Mouse (Mus musculus): ENCODE results near the gene Mga. TPM values are rescaled to one million over a fixed set of nuclear protein-coding genes. Genes with fewer than 3 reads are reported as not detected.

Gene Mga
- polyA plus RNA-seq, 1 experiment: 3.3 TPM

GRCm38 (mm10) chr2:119972537-119972879 is 75.5 kb downstream of the Mga start, which contains the start of gene Mapkbp1:
Gene Mapkbp1 (plus strand): TSS chr2:119972699.
- peak within 1 kb of the TSS; percentile 51 for H3K4me3 ChIP-seq (ENCODE audit: insufficient read depth, poor library complexity, severe bottlenecking)
- no peaks in the 10 kb centered on the region for H3K36me3 ChIP-seq (ENCODE audit: control insufficient read depth, insufficient read depth)
- peaks cover 17% of the 10 kb centered on the region for H3K79me2 ChIP-seq (ENCODE audit: control insufficient read depth, insufficient read depth)
- no peaks in the 10 kb centered on the region for H3K79me3 ChIP-seq (ENCODE audit: low read depth)
- TF ChIP-seq MAX (IDR thresholded peaks at IDR 0.05) (no peak), MYOG (IDR thresholded peaks at IDR 0.05; ENCODE audit: control insufficient read depth, extremely low read depth, insufficient read length) (no peak), CEBPB (IDR thresholded peaks at IDR 0.05; ENCODE audit: low read depth) (no peak), MYOD1 (IDR thresholded peaks at IDR 0.05; ENCODE audit: control insufficient read depth, insufficient read length, low read depth) (no peak), CTCF (IDR thresholded peaks at IDR 0.05; ENCODE audit: control insufficient read depth, insufficient read depth, insufficient read length) (no peak), FOSL1 (IDR thresholded peaks at IDR 0.05; ENCODE audit: insufficient read depth, low read length, poor library complexity, severe bottlenecking) (no peak), USF1 (IDR thresholded peaks at IDR 0.05; ENCODE audit: low read depth) (no peak)
- H3ac ChIP-seq (ENCODE audit: control insufficient read depth, insufficient read length, low read depth): peak within 1 kb of the TSS; percentile 90
- no peaks in the 10 kb centered on the region for H3K27me3 ChIP-seq (ENCODE audit: control insufficient read depth, insufficient read depth, insufficient read length)

GRCm38 (mm10) chr2:119980343-119980986 is 83.4 kb downstream of the Mga start:
- TF ChIP-seq USF1 (IDR thresholded peaks at IDR 0.05; ENCODE audit: low read depth): no peak
- no peak for TF ChIP-seq MYOG (IDR thresholded peaks at IDR 0.05; ENCODE audit: control insufficient read depth, extremely low read depth, insufficient read length)
- TF ChIP-seq MAX (IDR thresholded peaks at IDR 0.05): no peak
- no peak for TF ChIP-seq MYOD1 (IDR thresholded peaks at IDR 0.05; ENCODE audit: control insufficient read depth, insufficient read length, low read depth)
- TF ChIP-seq CTCF (IDR thresholded peaks at IDR 0.05; ENCODE audit: control insufficient read depth, insufficient read depth, insufficient read length): no peak
- TF ChIP-seq FOSL1 (IDR thresholded peaks at IDR 0.05; ENCODE audit: insufficient read depth, low read length, poor library complexity, severe bottlenecking): no peak
- TF ChIP-seq CEBPB (IDR thresholded peaks at IDR 0.05; ENCODE audit: low read depth): no peak
- Histone ChIP-seq H3K4me3 (ENCODE audit: insufficient read depth, poor library complexity, severe bottlenecking) (no peak overlapping the region), H3K27me3 (ENCODE audit: control insufficient read depth, insufficient read depth, insufficient read length) (no peaks in the 10 kb centered on the region), H3ac (ENCODE audit: control insufficient read depth, insufficient read length, low read depth) (no peak overlapping the region), H3K79me3 (ENCODE audit: low read depth) (no peaks in the 10 kb centered on the region), H3K79me2 (ENCODE audit: control insufficient read depth, insufficient read depth) (no peaks in the 10 kb centered on the region), H3K36me3 (ENCODE audit: control insufficient read depth, insufficient read depth) (no peaks in the 10 kb centered on the region)

DNA sequence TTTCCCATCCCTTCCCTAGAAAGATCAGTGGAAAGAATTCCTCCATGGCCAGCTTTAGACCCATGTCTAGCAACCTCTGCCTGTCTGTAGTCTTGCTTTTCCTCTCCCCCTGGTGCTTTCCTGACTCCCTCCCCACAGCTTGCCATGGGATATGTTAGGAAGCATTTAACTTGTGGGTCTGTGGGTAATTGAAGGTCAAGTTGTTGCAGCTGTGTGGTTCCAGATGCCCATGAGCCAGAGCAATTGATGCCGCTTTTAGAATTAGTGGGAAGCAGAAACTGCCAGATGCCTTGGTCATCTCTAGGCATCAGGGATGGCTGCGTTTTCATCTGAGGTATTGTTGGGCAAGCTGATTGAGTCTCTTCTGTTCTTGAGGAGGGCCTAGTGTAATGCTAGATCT is 84.6 kb downstream of the Mga start:
- no peak for TF ChIP-seq CTCF (IDR thresholded peaks at IDR 0.05; ENCODE audit: control insufficient read depth, insufficient read depth, insufficient read length)
- no peak for TF ChIP-seq USF1 (IDR thresholded peaks at IDR 0.05; ENCODE audit: low read depth)
- TF ChIP-seq MYOG (IDR thresholded peaks at IDR 0.05; ENCODE audit: control insufficient read depth, extremely low read depth, insufficient read length): no peak
- no peak for TF ChIP-seq FOSL1 (IDR thresholded peaks at IDR 0.05; ENCODE audit: insufficient read depth, low read length, poor library complexity, severe bottlenecking)
- no peak for TF ChIP-seq CEBPB (IDR thresholded peaks at IDR 0.05; ENCODE audit: low read depth)
- TF ChIP-seq MYOD1 (IDR thresholded peaks at IDR 0.05; ENCODE audit: control insufficient read depth, insufficient read length, low read depth): no peak
- TF ChIP-seq MAX (IDR thresholded peaks at IDR 0.05): no peak
- H3ac ChIP-seq (ENCODE audit: control insufficient read depth, insufficient read length, low read depth): no peak overlapping the region
- no peaks in the 10 kb centered on the region for H3K27me3 ChIP-seq (ENCODE audit: control insufficient read depth, insufficient read depth, insufficient read length)
- no peaks in the 10 kb centered on the region for H3K79me2 ChIP-seq (ENCODE audit: control insufficient read depth, insufficient read depth)
- no peaks in the 10 kb centered on the region for H3K79me3 ChIP-seq (ENCODE audit: low read depth)
- no peak overlapping the region for H3K4me3 ChIP-seq (ENCODE audit: insufficient read depth, poor library complexity, severe bottlenecking)
- no peaks in the 10 kb centered on the region for H3K36me3 ChIP-seq (ENCODE audit: control insufficient read depth, insufficient read depth)

DNA sequence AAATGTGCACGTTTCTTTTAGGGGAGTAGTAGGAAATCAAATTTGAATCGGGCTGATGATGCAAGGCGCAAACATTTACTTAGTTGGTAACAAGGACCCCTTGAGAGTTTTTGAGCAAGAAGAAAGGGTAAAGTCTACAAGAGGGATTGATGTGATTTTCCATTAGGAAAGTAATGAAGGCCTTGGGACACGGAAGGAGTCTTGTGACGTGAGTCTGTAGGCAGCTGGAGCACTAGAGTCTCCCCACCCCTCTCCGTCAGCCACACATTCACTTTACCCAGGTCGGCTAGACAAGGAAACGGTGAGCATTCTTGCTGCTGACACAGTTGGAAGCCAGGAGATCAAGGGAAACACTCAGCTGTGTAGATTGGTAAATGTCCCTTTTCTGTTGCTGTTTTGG is 88.8 kb downstream of the Mga start:
- H3K79me2 ChIP-seq (ENCODE audit: control insufficient read depth, insufficient read depth): no peaks in the 10 kb centered on the region
- no peak overlapping the region for H3K4me3 ChIP-seq (ENCODE audit: insufficient read depth, poor library complexity, severe bottlenecking)
- H3K79me3 ChIP-seq (ENCODE audit: low read depth): no peaks in the 10 kb centered on the region
- H3K36me3 ChIP-seq (ENCODE audit: control insufficient read depth, insufficient read depth): no peaks in the 10 kb centered on the region
- no peak overlapping the region for H3ac ChIP-seq (ENCODE audit: control insufficient read depth, insufficient read length, low read depth)
- TF ChIP-seq MAX (IDR thresholded peaks at IDR 0.05) (no peak), CEBPB (IDR thresholded peaks at IDR 0.05; ENCODE audit: low read depth) (no peak), FOSL1 (IDR thresholded peaks at IDR 0.05; ENCODE audit: insufficient read depth, low read length, poor library complexity, severe bottlenecking) (no peak), USF1 (IDR thresholded peaks at IDR 0.05; ENCODE audit: low read depth) (no peak), CTCF (IDR thresholded peaks at IDR 0.05; ENCODE audit: control insufficient read depth, insufficient read depth, insufficient read length) (no peak), MYOG (IDR thresholded peaks at IDR 0.05; ENCODE audit: control insufficient read depth, extremely low read depth, insufficient read length) (no peak)
- H3K27me3 ChIP-seq (ENCODE audit: control insufficient read depth, insufficient read depth, insufficient read length): no peaks in the 10 kb centered on the region

DNA sequence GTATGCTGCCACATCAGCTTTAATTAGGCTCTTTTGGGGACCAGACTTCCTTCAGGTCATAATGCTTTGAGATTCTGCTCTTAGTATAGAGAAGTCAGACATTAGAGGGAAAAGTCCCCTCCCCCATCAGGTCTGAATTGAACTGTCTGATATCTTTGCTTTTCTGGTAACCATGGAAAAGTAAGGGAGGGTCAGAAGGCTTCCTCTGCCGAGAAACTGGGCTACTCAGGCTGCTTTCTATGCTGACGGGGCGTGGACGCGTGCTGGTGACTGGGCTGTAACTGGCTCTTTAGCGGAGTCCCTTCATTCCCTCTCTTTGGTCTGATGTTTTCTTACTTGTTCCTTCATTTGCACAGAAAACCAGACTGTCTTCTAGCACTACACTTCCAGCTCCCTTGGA is 89.3 kb downstream of the Mga start:
- Histone ChIP-seq H3K4me3 (ENCODE audit: insufficient read depth, poor library complexity, severe bottlenecking) (no peak overlapping the region), H3K27me3 (ENCODE audit: control insufficient read depth, insufficient read depth, insufficient read length) (no peaks in the 10 kb centered on the region)

More for the DNA sequence above, 89.3 kb downstream of the Mga start:
- H3K79me2 ChIP-seq (ENCODE audit: control insufficient read depth, insufficient read depth): no peaks in the 10 kb centered on the region
- no peaks in the 10 kb centered on the region for H3K36me3 ChIP-seq (ENCODE audit: control insufficient read depth, insufficient read depth)
- H3K79me3 ChIP-seq (ENCODE audit: low read depth): no peaks in the 10 kb centered on the region
- no peak overlapping the region for H3ac ChIP-seq (ENCODE audit: control insufficient read depth, insufficient read length, low read depth)
- TF ChIP-seq MAX (IDR thresholded peaks at IDR 0.05): no peak
- no peak for TF ChIP-seq USF1 (IDR thresholded peaks at IDR 0.05; ENCODE audit: low read depth)
- TF ChIP-seq CTCF (IDR thresholded peaks at IDR 0.05; ENCODE audit: control insufficient read depth, insufficient read depth, insufficient read length): no peak
- no peak for TF ChIP-seq FOSL1 (IDR thresholded peaks at IDR 0.05; ENCODE audit: insufficient read depth, low read length, poor library complexity, severe bottlenecking)
- no peak for TF ChIP-seq CEBPB (IDR thresholded peaks at IDR 0.05; ENCODE audit: low read depth)
- TF ChIP-seq MYOG (IDR thresholded peaks at IDR 0.05; ENCODE audit: control insufficient read depth, extremely low read depth, insufficient read length): no peak
- TF ChIP-seq MYOD1 (IDR thresholded peaks at IDR 0.05; ENCODE audit: control insufficient read depth, insufficient read length, low read depth): no peak
